Mouse (Mus musculus) ES-E14 (cell line): ENCODE results near the gene Oaz1. TPM values are rescaled to one million over a fixed set of nuclear protein-coding genes. Genes with fewer than 3 reads are reported as not detected.
A peak's percentile ranks its signal among the peaks of the same experiment; 100 is the strongest.

Experiments
- DNase-seq: peaks from one replicate; pipeline ENCODE4 v3.0.0-alpha.2; 2013; ENCODE audit warnings: low read depth, low spot score
- H3K27ac ChIP-seq: 2 replicates; pipeline ENCODE4 v1.5.1; 2012; ENCODE audit warnings: low read depth, mild to moderate bottlenecking, low read length, moderate library complexity, mixed read lengths; ENCODE audit not compliant: poor library complexity, insufficient read depth, severe bottlenecking
- H3K36me3 ChIP-seq: 2 replicates; pipeline ENCODE4 v1.6.1; 2012; ENCODE audit warnings: mild to moderate bottlenecking, low read length, moderate library complexity, mixed read lengths; ENCODE audit not compliant: control insufficient read depth, poor library complexity, insufficient read depth, severe bottlenecking
- H3K4me1 ChIP-seq, 2 experiments: fragments of 150-350 bp in 1 of 2; sonication (generic) in 1 of 2; 2 replicates each; pipeline ENCODE4 v1.6.1; 2012; ENCODE audit warnings: low read length in 2 of 2, mild to moderate bottlenecking in 1 of 2, mixed read lengths in 1 of 2; ENCODE audit not compliant: control insufficient read depth in 2 of 2, insufficient read depth in 2 of 2, poor library complexity in 1 of 2
- H3K4me3 ChIP-seq, 2 experiments: fragments of 150-350 bp in 1 of 2; sonication (generic) in 1 of 2; 2 replicates each; pipeline ENCODE4 v1.5.1; 2012; ENCODE audit warnings: low read length in 2 of 2, low read depth in 1 of 2, mild to moderate bottlenecking in 1 of 2, mixed read lengths in 1 of 2; ENCODE audit not compliant: insufficient read depth in 1 of 2, poor library complexity in 1 of 2, severe bottlenecking in 1 of 2
- H3K9ac ChIP-seq: 2 replicates; pipeline ENCODE4 v1.6.1; 2012; ENCODE audit warnings: low read depth, mild to moderate bottlenecking, low read length, mixed read lengths; ENCODE audit not compliant: poor library complexity, insufficient read depth, severe bottlenecking
- H3K9me3 ChIP-seq: fragments of 150-350 bp; sonication (generic); 2 replicates; pipeline ENCODE4 v1.6.1; 2012; ENCODE audit warnings: low read depth, mild to moderate bottlenecking, low read length; ENCODE audit not compliant: control insufficient read depth, insufficient read depth
- CHD2 ChIP-seq: IDR thresholded peaks from 2 replicates; pipeline ENCODE4 v1.6.1; 2014; ENCODE audit warnings: mild to moderate bottlenecking, low read depth, low read length, inconsistent platforms
- HCFC1 ChIP-seq: IDR thresholded peaks from 2 replicates; pipeline ENCODE4 v1.6.1; 2012; ENCODE audit warnings: low read length, inconsistent platforms, borderline replicate concordance; ENCODE audit not compliant: insufficient read depth
- MAFK ChIP-seq: IDR thresholded peaks from 2 replicates; pipeline ENCODE4 v1.6.1; 2014; ENCODE audit warnings: mild to moderate bottlenecking, low read depth, low read length, inconsistent platforms; ENCODE audit not compliant: insufficient read depth
- ZC3H11A ChIP-seq: IDR thresholded peaks from 2 replicates; pipeline ENCODE4 v1.6.1; 2012; ENCODE audit warnings: low read depth, mild to moderate bottlenecking, inconsistent platforms, low read length, borderline replicate concordance
- ZNF384 ChIP-seq: IDR thresholded peaks from 2 replicates; pipeline ENCODE4 v1.6.1; 2012; ENCODE audit warnings: low read depth, low read length, inconsistent platforms
- in situ Hi-C, 2 experiments: fragments of 600-800 bp; cut with MboI; formaldehyde crosslinking; loops; one replicate each; pipeline ENCODE4 v1.15.1; 2025; ENCODE audit warnings: low sequenced_read_pairs in 2 of 2, inconsistent platforms in 1 of 2; ENCODE audit not compliant: unreplicated experiment in 2 of 2
- total RNA-seq: library from RNA; depleted of rRNA; stranded (reverse); fragments of 300-350 nt; gene quantifications from 2 replicates; pipeline ENCODE4 v1.2.3, GENCODE M21; 2012

The Oaz1 gene
- total RNA-seq, 1 experiment = 823 TPM

GRCm38 (mm10) chr10:80785963-80786362 lies 40.5 kb upstream of the Oaz1 start:
- Histone ChIP-seq H3K9me3 (no peaks in the 10 kb centered on the region), H3K4me3 (no peak overlapping the region), H3K4me1 (peaks cover 0 to 5% of the 10 kb centered on the region in 2 experiments; a peak in 1 of 4 replicates), H3K36me3 (peaks cover 95% of the 10 kb centered on the region), H3K27ac (no peak overlapping the region), H3K9ac (no peak overlapping the region)
- in situ Hi-C loops = no loop called here
- TF ChIP-seq ZC3H11A (no peak), MAFK (no peak), HCFC1 (no peak), CHD2 (no peak), ZNF384 (no peak)
- no peak for DNase-seq

- Histone ChIP-seq H3K9ac (no peak overlapping the region), H3K4me3 (no peak overlapping the region), H3K27ac (no peak overlapping the region), H3K36me3 (peaks cover 93% of the 10 kb centered on the region), H3K4me1 (peaks cover 0 to 7% of the 10 kb centered on the region in 2 experiments; a peak in 1 of 4 replicates), H3K9me3 (no peaks in the 10 kb centered on the region)
- in situ Hi-C loops = no loop called here
- TF ChIP-seq HCFC1 = no peak
- TF ChIP-seq ZNF384 = no peak
- TF ChIP-seq ZC3H11A = no peak
- no peak for TF ChIP-seq MAFK
- no peak for TF ChIP-seq CHD2
- no peak for DNase-seq
Observed at GRCm38 (mm10) chr10:80787517-80787916, 38.9 kb upstream of the Oaz1 start.

GRCm38 (mm10) chr10:80790761-80791404 lies 35.6 kb upstream of the Oaz1 start:
- Histone ChIP-seq H3K36me3 (peaks cover 87% of the 10 kb centered on the region), H3K4me1 (peaks cover 0 to 8% of the 10 kb centered on the region in 2 experiments; a peak in 1 of 4 replicates), H3K9me3 (no peaks in the 10 kb centered on the region), H3K9ac (no peak overlapping the region), H3K4me3 (no peak overlapping the region), H3K27ac (no peak overlapping the region)
- TF ChIP-seq MAFK = no peak
- TF ChIP-seq ZC3H11A = no peak
- no peak for TF ChIP-seq HCFC1
- TF ChIP-seq ZNF384 = no peak
- no peak for TF ChIP-seq CHD2
- DNase-seq = no peak
- in situ Hi-C loops = no loop called here

GRCm38 (mm10) chr10:80791476-80792174 lies 34.8 kb upstream of the Oaz1 start:
- in situ Hi-C loops = no loop called here
- Histone ChIP-seq H3K36me3 (peaks cover 87% of the 10 kb centered on the region), H3K9ac (peak overlapping the region; percentile 4; the same call in 1 of the 2 replicates), H3K9me3 (no peaks in the 10 kb centered on the region), H3K4me1 (peaks cover 0 to 11% of the 10 kb centered on the region in 2 experiments; a peak in 1 of 4 replicates), H3K4me3 (peak overlapping the region; percentile 11 to 43; a peak in 3 of 4 replicates), H3K27ac (no peak overlapping the region)
- no peak for TF ChIP-seq HCFC1
- no peak for TF ChIP-seq ZNF384
- no peak for DNase-seq
